Mouse (Mus musculus): Measurements from ENCODE around the gene Msrb1.
"Not testable (repeated sequence)": the region's sequence is repeated elsewhere in the genome, so short reads cannot be mapped to it uniquely, and the experiment has no call there.

Msrb1 gene

DNA sequence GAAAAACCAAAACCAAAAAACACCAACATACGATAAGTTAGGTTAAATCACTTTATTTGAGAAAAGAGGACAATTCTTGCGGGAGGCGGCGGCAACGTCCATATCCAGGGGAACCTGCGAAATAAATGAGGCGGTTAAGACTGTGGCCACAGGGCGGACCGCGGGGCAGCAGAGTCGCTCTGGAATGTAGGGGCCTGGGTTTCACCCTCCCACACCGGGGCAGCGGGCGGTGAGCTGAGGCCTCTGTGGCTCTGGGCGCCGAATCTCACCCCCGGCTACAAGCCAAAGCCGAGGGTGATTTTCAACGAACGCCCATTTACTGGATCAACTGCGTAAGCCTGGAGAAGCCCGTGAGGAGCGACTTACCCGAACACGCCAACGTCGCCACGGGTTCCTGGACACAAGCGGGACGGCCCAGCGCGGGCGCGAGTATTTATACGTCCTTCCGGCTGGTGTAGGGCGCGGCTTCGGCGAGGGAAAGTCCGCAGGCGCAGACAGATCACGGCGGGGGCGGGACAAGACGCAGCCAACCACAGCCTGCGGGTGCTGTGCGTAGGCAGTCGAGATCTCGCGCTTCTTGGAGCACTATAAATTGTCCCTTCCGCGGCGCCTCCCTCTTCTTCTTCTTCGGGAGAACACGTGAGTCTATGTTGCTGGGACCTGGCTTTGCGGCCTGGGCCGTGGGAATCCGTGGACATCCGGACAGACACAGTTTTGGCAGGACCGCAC, 16.8 kb upstream of the Msrb1 start:
- DNase-seq (ENCODE audit: low read depth, low spot score), result peak; percentile 97

DNA sequence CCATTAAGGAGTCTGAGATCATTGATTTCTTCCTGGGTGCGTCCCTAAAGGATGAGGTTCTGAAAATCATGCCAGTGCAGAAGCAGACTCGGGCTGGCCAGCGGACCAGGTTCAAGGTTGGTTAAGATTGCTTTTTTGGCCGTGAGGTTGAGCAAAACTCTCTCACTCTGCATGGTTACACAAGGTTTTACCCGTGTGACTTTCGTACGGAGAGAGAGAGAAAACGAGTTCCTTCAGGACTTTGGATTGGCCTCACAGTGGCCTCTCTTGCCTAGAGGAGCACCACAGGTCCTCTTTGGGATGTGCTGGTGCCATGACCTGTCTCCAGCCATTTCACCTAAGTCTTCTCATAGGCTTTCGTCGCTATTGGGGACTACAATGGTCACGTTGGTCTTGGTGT, 15.8 kb upstream of the Msrb1 start:
- not testable (repeated sequence) for DNase-seq (ENCODE audit: low read depth, low spot score)

DNA sequence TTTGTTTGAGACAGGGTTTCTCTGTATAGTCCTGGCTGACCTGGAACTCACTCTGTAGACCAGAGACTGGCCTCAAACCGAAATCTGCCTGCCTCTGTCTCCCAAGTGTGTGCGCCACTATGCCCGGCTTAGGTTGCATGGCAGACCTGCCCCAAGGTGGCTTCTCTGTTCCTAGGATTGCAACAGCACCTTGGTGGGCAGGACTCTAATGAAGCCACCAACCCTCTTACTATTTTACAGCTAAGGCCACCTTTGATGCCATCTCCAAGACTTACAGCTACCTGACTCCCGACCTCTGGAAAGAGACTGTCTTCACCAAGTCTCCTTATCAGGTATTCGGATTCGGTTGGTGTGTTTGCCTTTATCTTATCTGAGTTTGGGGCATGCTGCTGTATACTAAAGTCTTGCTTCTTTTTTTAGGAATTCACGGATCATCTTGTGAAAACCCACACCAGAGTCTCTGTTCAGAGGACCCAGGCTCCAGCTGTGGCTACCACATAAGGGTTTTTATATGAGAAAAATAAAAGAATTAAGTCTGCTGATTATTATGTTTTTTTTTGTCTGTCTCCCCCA, 15.0 kb upstream of the Msrb1 start:
- not testable (repeated sequence) for DNase-seq (ENCODE audit: low read depth, low spot score)

DNA sequence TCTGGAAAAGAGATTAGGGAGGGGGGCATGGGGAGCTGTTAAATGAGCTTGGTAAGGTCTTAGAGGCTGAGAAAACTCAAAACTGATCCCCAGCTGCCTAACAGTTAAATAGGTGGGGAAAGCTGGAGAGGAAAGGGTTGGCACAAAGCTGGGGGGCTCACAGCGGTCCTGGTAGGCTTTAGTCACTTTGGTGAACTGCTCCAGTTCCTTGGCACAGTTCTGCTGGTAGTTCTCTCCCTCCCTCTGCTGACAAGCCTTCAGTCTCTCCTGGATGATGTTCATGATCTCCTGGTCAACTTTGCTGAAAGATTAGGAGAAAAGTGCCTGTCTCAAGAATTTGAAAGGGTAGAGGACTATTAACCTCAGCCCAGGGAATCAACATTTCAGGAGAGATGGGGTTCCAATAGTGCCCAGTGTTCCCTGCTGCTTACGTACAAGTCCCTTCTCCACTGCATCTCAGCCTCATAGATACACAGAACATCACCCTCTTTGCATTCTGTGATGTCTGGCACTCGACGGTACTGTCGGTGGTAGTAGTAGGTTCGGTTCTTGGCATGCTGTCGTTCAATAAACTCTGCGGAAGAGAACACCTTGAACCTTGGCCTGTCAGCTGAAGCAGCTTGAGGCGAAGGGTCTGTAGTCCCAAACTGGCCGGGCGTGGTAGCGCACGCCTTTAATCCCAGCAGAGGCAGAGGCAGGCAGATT, 14.1 kb upstream of the Msrb1 start:
- DNase-seq (ENCODE audit: low read depth, low spot score), result no peak

DNA sequence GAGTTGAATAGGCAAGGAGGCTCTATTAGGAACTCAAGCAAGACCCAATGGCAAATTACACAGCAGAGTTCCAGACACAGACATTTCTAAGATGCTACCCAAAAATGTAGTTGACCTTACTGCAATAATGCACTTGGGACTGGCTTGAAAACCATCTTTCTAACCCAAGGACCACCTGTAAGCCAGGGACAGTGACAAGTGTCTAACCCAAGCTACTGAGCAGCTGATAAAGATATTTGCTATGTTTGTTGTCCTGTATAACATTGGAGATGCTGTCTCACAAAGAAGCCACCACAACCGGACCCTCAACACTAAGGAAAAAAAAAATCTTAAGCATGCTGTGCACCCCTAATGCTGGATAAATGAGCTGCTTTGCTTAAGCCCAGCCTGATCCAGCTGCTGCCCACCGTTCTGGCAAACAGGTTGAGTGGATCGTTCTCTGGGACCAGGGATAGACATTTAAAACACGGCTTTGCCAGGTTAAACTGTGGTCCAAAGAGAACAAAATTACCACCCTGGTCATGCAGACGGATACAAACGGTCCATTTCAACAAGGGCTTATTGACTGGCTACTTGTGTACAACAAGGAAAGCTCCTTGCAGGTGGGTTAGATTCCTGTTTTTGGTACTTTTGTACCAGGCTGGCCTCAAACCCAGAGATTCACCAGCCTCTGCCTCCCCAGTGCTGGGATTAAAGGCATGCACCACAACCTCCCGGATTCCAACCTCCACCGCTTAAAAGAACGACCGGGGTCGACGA, 13.1 kb upstream of the Msrb1 start:
- DNase-seq (ENCODE audit: low read depth, low spot score), result no peak

GRCm38 (mm10) chr17:24723881-24724180, 12.6 kb upstream of the Msrb1 start:
- no peak for DNase-seq (ENCODE audit: low read depth, low spot score)

DNA sequence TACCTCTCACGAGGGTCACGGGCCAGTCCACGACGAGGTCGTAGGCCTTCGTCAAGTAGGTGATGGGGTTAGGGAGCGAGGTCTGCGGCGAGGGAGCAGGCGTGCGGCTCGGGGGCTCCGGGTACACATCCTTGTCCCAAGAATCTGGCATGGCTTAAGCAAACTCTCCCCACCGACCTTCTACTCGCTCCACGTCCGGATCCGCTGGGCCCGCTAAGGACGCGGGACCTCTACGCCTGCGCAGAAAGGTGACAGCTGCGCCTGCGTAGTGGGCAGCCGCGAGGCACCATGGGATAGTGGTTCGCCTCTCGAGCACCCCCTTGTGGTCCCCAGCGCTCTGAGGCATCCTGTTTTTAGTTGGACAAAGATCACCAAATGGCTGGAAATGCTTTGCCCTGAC, 12.3 kb upstream of the Msrb1 start, which contains the start of gene Ndufb10:
Gene Ndufb10, minus strand, starts transcription at position 295 of the 400 bp plus-strand sequence.
- peak; percentile 80 for DNase-seq (ENCODE audit: low read depth, low spot score)

- DNase-seq (ENCODE audit: low read depth, low spot score), result no peak
Observed at GRCm38 (mm10) chr17:24725637-24726390, 10.6 kb upstream of the Msrb1 start.

GRCm38 (mm10) chr17:24727618-24728017, 8.8 kb upstream of the Msrb1 start, which contains the start of gene Rpl3l:
Rpl3l (plus strand) TSS chr17:24727820.
- DNase-seq (ENCODE audit: low read depth, low spot score), result no peak

DNA sequence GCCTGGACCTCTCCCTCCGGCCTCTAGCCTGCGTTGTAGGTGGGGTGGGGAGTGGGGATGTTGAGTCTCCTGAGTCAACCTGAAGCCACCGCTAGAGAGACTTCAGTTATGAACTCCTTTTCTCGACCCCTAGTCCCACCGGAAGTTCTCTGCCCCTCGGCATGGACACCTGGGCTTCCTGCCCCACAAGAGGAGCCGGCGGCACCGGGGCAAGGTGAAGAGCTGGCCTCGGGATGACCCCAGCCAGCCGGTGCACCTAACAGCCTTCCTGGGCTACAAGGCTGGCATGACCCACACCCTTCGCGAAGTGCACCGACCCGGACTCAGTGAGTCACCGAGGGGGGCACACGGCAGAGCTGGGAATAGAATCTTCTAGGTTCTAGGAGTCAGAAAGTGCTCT, 8.3 kb upstream of the Msrb1 start:
- DNase-seq (ENCODE audit: low read depth, low spot score), result no peak

DNA sequence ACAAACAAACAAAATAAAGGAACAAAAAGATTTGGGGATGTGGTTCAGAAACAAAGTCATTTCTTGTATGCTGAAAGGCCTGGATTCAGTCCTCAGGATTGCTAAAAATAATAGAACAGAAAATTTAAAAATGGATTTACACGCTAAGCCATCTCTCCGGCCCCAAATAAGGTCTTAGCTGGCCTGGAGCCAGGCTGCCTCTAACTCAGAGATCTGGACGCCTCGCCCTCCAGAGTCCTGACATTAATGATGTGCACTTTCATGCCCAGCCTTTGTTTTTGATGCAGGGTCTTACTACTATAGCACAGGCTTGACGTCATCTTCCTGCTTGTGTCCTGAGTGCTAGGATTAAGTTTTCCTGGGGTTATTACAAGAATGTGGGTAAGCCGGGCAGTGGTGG, 7.4 kb upstream of the Msrb1 start:
- DNase-seq (ENCODE audit: low read depth, low spot score), result no peak

DNA sequence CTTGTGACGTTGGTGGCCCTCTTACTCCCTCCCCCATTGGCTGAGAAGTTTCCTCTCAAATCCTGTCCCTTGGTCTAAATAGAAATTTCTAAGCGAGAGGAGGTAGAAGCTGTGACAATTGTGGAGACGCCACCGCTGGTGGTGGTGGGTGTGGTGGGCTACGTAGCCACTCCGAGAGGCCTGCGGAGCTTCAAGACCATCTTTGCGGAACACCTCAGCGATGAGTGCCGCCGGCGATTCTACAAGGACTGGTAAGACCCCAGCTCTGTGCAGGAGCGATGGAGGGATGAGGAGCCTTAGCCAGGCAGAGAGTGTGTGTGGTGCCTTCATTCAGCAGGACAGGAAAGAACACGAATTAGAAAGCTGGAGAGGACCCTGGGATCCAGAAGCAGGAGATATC, 5.7 kb upstream of the Msrb1 start:
- no peak for DNase-seq (ENCODE audit: low read depth, low spot score)

DNA sequence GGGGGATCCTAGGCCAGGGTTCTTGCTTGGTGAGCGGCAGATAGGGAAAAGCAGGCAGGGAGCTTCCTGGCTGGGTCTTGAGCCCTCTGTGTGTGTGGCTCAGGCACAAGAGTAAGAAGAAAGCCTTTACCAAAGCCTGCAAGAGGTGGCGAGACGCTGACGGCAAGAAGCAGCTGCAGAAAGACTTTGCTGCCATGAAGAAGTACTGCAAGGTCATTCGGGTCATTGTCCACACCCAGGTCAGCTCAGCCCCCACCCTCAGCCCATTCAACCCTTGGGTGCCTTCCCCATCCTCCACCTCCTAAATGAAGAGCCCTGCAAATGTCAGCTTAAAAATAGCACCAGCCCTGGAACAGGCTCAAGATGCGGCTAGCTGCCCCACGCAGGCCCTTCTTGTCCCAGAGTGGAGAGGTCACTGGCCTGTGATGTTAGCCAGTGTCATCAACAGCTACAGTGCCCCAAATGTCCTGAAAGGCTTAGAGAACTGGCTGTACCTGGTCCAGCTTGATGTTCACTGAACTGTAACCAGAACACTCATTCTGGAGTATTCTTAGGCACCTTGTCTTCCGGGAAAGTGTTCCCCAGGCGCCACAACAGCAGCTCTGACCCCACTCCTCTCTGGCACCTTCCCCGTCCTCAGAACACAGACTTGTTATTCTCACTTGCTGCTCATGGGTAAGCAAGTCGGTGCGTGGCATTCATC, 4.1 kb upstream of the Msrb1 start:
- DNase-seq (ENCODE audit: low read depth, low spot score), result no peak

GRCm38 (mm10) chr17:24733434-24734050, 2.9 kb upstream of the Msrb1 start:
- DNase-seq (ENCODE audit: low read depth, low spot score), result no peak

DNA sequence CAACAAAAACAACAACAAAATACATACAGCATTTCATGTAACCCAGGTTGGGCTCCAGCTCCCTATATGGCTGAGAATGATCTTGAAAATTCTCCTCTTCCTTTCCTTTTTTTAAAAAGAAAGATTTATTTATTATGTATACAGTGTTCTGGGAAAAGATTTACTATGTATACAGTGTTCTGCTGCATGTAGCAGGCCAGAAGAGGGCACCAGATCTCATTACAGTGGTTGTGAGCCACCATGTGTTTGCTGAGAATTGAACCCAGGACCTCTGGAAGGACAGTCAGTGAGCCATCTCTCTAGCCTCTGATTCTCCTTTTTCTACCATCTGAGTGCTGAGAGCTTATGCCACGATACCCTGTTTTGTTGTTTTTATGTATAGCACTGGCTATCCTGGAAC, 1.9 kb upstream of the Msrb1 start:
- no peak for DNase-seq (ENCODE audit: low read depth, low spot score)

GRCm38 (mm10) chr17:24735446-24735845, 996 bp upstream of the Msrb1 start:
- DNase-seq (ENCODE audit: low read depth, low spot score), result no peak

DNA sequence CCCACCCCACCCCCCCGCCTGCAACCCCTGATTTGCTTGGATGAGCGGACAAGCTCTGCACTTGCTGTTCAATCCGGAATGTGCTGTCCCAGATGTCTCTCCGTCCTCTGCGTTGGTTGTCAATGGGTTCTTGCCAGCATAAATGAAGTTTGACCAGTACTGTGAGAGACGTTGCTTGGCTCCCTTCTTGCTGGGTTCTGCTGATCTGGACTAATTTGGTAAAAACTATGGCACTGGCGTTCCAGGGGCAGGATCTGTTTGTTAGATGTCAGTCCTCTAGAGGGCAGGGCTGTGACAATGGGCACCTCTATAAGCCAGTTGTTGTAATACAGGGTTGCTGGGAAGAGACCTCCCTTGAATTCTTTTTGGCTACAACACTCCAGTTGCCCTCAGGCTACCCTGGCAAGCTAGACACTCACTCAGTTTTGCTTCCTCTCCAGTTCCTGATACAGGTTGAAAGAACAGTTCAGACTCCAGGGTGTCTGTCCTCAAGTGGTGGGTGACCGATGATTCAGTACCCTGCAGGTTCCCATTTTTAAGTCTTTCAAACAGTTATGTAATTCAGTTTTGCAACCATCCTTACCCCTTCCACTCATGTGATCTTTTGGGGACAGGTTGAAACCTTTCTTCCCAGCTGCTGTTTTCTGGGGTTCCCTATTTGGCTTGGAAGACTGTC, 831 bp downstream of the Msrb1 start:
- no peak for DNase-seq (ENCODE audit: low read depth, low spot score)

DNA sequence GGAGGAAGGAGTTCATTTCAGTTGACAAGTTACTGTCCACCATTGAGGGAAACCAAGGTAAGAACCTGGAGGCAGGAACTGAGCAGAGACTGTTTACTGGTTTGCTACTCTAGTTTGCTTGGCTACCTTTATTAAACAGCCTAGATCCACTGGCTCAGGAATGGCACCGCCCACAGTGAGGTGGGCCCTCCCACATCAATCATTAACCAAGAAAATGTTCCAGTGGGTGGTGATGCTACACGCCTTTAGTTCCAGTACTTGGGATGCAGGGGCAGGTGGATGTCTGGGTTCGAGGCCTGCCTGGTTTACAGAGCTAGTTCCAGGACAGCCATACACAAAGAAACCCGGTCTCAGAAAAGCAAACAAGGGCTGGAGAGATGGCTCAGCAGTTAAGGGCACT, 1.8 kb downstream of the Msrb1 start:
- no peak for DNase-seq (ENCODE audit: low read depth, low spot score)

DNA sequence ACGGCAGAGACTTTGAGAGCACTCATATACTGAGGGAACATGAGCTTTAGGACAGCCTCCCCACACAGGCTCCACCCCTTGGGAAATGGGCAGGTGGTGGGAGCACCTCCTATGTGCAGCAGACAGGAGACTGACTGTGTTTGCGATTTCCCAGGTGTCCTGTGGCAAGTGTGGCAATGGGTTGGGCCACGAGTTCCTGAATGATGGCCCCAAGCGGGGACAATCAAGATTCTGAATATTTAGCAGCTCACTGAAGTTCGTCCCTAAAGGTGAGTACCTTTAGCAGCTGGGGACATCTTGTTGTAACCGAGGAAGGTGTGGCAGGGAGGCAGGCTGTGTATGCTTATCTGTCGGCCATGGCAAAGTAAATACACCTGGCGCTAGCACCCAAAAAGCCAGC, 3.5 kb downstream of the Msrb1 start:
- DNase-seq (ENCODE audit: low read depth, low spot score), result no peak

GRCm38 (mm10) chr17:24742307-24742706, 5.9 kb downstream of the Msrb1 start:
- no peak for DNase-seq (ENCODE audit: low read depth, low spot score)
